Mouse (Mus musculus) gastrocnemius, postnatal 4 days (tissue): ENCODE measurements around the gene Mrgpre. TPM values are rescaled to one million over a fixed set of nuclear protein-coding genes. Genes with fewer than 3 reads are reported as not detected.

ENCODE experiments used
- DNase-seq, 2 experiments: peaks; one replicate each; pipeline ENCODE4 v3.0.0; 2021 to 2022; ENCODE audit warnings: low spot score in 2 of 2, mixed read lengths in 2 of 2
- total RNA-seq, 2 experiments: library from RNA; stranded (reverse); gene quantifications; 2 replicates each; pipeline ENCODE4 v1.2.3; 2021

Gene Mrgpre
- total RNA-seq, 2 experiments from 2014 or later: 1.7 to 2.7 TPM

- no peak for DNase-seq
These were observed 813 bp downstream of the Mrgpre start for GRCm38 (mm10) chr7:143783378-143783995.

DNA sequence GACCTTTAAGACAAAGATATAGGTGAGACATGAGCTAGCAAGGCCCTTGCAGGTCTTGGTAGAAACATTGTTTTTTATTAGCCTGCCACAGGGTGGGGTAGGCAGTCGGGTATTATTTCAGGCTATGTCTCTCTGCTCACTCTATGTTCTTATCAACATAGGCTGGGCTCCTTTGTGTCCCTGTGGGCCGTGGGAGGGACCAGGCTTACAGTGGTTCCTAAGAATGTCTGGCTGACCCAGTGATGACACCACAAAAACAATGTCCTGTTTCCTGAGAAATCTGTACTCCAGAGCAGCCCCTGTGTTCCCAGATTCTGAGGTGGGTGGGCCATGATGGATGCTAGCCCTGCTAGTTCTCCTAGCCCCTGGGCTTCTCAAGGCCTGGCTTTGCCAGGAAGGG is 6.9 kb downstream of the Mrgpre start:
- no peak for DNase-seq

DNA sequence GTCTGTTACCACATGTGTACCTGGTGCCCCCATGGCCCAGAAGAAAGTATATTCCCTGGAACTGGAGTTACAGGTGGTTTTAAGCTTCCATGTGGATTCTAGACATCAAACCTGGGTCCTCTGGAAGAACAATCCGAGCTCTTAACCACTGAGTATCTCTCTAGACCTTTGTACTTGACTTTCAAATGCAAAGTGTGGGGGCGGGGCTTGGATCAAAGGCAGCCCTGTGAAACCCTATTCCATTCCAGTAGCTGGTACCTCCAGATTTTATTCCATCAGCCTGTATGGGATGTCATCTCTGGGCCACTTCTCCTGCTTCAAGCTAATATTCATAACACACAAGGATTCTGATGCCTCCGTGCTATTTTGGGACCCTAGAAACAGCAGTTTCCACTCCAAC is 8.2 kb downstream of the Mrgpre start:
- no peak for DNase-seq

GRCm38 (mm10) chr7:143769461-143769860 is 14.8 kb downstream of the Mrgpre start:
- no peak for DNase-seq

DNA sequence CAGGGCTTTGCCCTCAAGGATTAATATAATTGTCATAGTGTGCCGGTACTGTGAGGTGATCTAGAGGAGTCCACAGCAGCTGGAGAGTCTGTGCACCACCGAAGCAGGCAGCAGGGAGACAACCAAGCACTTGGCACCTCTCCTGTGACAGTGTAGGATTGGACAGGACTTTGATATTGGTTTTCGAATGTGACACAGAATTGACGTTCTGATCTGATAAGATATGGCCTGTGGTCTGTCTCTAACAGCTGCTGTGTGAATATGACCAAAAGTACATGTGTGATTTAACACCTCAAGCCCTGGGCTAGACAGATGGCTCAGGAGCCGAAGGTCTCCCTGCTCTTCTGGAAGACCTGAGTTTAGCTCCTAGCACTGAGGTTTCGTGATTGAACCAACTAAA is 16.0 kb downstream of the Mrgpre start:
- no peak for DNase-seq

- no peak for DNase-seq
These were observed 17.4 kb downstream of the Mrgpre start, which contains the start of gene Mrgprg for GRCm38 (mm10) chr7:143766893-143767292. Mrgprg (minus strand) TSS chr7:143766993.

DNA sequence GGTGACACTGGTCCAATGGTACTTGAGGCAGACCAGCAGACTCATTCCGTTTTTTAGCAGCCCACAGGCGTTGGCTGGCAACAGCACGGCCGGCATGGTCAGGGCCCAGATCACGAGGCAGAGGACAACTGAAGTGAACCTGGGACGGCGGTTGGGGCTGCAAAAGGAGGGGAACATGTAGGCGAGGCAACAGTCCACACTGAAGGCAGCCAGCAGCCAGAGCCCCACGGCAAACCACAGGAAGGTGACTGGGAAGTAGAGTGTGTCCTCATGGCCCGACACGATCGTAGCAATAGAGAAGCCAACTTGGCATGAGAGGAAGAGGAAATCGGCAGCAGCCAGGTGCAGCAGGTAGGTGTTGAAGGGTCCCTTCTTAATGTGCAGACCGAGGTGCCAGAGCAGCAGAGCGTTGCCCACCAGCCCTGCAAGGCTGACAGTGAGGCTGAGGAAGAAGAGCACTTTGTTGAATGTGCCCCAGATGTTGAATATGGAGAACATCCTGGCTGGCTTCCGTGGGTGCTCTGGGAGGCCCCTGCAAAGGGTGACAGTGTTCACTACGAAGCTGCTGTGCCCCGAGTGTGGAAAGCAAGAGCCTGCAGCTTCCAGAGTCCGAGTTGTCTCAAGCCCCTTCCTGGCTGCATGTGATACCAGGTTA is 19.3 kb downstream of the Mrgpre start:
- no peak for DNase-seq

DNA sequence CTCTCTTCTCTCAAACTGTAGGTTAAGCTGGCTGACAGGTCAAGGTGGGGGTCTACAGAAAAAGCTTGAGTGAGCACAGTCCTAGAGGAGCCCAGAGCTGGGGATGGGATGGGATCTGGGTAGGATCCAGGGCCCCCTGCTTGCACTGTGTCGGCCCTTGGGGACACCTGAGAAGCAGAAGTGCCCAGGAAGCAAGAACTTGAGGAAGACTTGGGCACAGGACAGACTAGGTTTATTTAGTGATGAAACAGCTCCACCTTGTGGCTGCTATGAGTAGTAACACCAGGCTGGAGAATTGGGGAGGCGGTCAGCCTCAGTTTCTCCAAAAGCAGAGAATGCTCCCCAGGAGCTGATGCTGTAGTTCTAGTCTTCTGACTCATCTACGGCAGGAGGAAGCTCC is 20.5 kb downstream of the Mrgpre start:
- DNase-seq: no peak

DNA sequence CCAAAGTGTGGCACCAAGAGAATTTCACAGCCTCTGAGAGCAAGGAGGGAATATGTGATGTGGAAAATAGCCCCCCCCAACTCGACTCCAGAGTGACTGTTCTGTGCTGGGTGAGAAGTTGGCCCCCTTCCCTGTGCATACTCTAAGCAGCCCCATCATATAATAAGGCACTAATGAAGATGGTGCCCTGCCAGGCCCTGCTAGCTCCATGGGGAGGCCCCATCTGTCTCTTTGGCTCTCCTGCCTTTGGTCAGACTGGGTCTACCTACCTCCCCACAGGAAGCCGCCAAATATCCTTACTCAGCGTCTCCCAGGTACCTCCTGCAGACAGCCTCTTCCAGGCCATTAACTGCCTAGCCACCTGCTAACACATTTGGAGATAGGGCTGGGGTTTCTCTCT is 25.3 kb downstream of the Mrgpre start:
- no peak for DNase-seq

GRCm38 (mm10) chr7:143757696-143758095 is 26.6 kb downstream of the Mrgpre start:
- DNase-seq: no peak

GRCm38 (mm10) chr7:143757027-143757390 is 27.3 kb downstream of the Mrgpre start:
- DNase-seq: peak in 1 of 2 experiments; percentile 72

DNA sequence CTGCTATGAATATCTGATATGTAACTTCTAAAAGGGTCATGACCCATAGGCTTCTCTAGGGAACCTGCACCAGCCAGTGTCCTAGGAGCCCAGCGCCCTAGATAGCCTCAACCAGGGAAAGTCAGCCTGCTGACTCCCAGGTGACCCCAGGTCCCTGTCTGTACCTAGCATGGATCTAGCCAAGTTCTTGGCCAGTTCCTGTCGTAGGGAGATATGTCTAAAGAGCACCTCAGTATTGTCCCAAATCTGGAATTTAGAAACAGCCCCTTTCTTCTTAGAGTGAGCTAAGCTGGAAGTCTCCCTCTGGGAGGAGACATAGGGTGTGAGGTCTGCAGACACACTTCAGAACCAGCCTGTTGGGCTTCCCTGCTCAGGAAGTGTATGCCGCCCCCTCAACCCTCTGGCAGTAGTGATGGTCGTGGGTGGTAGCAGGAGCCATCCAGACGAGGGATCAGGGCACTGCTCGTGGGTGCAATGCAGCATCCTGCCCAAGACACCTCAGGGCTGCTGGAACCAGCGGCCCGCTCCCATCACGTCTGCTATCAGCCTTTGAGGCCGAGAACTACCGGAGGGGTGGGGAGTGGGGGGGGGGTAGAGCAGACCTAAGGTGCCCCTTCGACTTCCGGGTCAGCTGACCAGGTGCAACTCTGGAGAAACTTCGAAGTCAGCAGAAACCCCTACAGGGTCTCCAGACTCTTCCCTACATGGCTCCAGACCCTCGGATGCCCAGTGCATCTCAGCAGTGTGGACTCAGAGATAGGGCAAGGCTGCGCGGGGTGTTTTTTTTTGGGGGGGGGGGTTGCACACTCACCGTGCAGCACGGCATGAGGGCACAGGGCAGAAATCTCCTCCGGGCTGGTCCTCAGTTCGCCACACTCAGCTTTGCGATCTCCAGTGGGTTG is 27.9 kb downstream of the Mrgpre start, which contains the start of gene Osbpl5:
TSS of gene Osbpl5 (minus strand) at position 861 of the 902 bp plus-strand sequence.
- no peak for DNase-seq

GRCm38 (mm10) chr7:143755357-143756124 is 28.8 kb downstream of the Mrgpre start:
- no peak for DNase-seq

DNA sequence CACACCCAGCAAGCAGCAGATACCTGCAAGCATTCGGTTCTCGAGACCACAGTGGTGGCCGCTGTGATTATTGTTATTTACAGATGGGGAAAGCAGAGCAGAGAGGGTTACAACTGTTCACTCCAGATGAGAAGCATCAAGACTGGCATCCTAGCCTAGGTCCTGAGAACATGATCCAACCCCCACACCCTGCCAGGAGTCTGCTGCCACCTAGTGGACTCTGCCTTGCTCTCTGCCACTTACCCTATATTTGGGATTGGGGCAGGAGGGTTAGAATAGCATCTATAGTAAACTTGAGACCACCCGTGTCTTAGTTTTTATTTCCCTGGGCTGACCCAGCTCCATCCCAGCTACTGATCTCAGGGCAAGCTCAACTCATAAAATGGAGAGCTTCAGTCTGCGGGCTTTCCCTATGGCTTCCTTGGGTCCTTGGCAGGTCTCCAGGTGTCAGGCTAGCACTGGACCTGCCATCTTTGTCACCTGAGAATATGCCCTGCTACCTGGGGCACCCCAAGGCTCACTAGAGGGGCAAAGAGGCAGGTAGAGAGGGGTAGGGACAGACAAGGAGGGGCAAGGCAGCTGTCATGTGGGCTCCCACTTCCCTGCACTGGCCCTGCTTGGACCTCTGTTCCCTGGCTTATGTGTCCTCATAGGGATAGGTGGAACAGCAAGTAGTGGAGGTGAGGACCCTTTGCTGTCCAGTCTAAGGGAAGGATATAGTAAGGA is 30.1 kb downstream of the Mrgpre start:
- DNase-seq: peak in 1 of 2 experiments; percentile 58

DNA sequence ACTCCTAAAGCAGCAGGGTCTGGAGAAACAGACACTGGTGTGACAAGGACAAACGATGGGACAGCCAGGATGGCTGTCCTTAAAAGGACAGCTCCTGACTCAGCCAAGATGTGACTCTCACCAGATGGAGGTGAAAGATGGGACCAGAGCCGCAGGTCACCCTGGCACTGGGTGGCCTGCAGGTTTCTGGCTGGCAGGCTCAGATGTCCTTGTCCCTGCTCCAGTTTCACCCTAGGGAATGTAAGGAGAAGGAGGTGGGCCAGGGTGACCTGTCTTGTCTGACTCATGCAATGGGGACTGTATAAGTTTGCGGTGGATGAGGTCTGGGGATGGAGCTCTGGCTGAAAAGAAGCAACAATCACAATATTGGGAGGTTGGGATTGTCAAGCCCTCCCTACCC is 31.7 kb downstream of the Mrgpre start:
- no peak for DNase-seq

- DNase-seq: no peak
These were observed 32.2 kb downstream of the Mrgpre start for GRCm38 (mm10) chr7:143752056-143752455.

- no peak for DNase-seq
These were observed 32.9 kb downstream of the Mrgpre start for GRCm38 (mm10) chr7:143751380-143751779.

GRCm38 (mm10) chr7:143749045-143749444 is 35.3 kb downstream of the Mrgpre start:
- DNase-seq: no peak

DNA sequence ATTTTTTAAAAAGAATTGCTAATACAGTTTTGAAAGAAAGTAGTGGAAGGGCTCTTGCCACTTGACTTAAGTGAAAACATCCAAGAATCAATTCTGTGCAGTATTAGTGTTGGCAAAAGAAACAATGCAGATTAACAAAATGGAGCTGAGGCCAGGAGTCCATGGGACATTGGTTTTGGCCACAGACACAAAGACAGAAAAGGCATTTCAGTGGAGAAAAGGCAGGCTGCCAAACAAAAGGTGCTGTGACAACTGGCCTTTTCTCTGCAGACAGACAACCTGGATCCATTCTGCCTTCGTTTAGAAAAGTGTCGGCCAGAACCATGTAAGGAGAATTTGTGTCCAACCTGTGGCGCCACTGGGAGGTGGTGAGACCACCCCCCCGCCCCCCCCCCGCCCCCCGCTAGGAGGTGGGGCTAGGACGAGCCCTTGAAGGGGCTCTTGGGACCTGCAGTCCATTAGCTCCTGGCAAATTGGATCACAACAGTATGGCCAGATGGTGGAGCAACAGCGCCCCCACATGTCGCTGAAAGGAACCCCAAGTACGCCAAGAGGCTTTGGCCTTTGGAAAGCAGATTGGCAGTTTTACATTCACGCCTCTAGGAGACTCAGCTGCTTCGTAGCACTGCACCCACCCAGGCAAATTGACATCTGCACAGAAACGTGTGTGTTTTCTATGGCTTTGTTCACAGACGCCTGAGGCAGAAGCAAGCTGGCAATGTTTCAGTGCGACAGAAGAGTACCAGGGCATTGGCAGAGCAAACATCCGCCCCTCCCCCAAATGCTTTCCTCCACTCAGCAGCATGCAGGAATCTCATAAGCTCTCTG is 36.0 kb downstream of the Mrgpre start:
- DNase-seq: peak; percentile 77 to 85

DNA sequence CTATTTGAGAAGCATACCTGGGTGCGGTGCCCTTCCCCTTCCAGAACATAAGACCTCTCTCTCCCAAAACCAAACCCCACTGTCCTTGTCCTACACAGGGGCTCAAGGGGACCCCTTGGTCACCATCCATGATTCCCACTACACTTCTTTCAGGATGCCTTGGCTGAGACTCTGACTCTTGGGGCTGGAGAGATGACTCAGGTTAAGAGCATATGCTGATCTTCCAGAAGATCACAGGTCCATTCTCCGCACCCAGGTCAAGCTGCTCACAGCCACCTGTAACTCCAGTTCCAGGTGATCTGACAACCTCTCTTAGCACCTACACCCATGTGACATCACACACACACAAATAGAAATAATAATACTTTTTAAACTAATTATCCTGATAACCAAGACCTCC is 43.6 kb downstream of the Mrgpre start:
- no peak for DNase-seq
